Mouse (Mus musculus) kidney, postnatal 36 days (tissue): Measurements from ENCODE around the gene Leng9.

Experiments
- DNase-seq, 2 experiments: peaks; one replicate each; pipeline ENCODE4 v3.0.0; 2021 to 2022; ENCODE audit warnings: mixed read lengths in 2 of 2

Gene Leng9

GRCm38 (mm10) chr7:4144046-4144445 lies 6.1 kb downstream of the Leng9 start:
- no peak for DNase-seq

DNA sequence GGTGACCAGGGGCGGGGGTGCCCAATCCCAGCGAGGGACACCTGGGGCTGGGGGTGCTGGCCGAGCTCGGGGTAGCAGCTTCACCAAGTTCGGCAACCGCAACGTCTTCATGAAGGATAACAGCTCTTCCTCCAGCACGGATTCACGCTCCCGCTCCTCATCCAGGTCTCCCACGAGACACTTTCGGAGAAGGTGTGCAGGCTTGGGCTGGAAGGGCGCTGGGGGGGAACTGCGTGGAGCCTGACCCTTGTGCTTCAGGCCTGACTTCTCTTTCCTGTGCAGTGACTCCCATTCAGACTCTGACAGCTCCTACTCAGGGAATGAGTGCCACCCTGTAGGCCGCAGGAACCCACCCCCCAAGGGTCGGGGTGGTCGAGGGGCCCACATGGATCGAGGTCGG lies 6.7 kb downstream of the Leng9 start:
- DNase-seq: no peak

- no peak for DNase-seq
Measured at GRCm38 (mm10) chr7:4142796-4143445, 7.3 kb downstream of the Leng9 start.

GRCm38 (mm10) chr7:4141648-4142325 lies 8.4 kb downstream of the Leng9 start:
- no peak for DNase-seq

GRCm38 (mm10) chr7:4139391-4139790 lies 10.8 kb downstream of the Leng9 start:
- DNase-seq: no peak

GRCm38 (mm10) chr7:4138671-4139070 lies 11.5 kb downstream of the Leng9 start:
- no peak for DNase-seq

DNA sequence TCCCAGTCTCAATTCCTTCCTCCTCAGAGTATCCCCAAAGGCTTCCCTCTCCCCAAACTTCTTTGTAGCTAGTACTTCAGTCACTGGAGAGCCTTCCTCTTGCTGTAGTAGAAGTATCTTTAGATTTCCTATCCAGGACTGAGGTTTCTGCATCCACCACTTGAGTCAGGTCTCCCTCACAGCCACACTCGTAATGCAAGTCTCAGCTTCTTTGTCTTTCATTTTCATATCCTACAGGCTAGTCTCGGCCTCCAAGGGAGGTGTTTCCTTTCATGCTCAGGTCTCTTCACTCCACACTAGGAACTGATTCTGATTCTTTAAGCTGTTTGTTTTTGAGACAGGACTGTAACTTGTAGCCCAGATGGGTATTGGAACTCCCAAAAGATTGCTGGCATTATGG lies 12.0 kb downstream of the Leng9 start:
- no peak for DNase-seq

- DNase-seq: no peak
Measured at GRCm38 (mm10) chr7:4137746-4138145, 12.4 kb downstream of the Leng9 start.

DNA sequence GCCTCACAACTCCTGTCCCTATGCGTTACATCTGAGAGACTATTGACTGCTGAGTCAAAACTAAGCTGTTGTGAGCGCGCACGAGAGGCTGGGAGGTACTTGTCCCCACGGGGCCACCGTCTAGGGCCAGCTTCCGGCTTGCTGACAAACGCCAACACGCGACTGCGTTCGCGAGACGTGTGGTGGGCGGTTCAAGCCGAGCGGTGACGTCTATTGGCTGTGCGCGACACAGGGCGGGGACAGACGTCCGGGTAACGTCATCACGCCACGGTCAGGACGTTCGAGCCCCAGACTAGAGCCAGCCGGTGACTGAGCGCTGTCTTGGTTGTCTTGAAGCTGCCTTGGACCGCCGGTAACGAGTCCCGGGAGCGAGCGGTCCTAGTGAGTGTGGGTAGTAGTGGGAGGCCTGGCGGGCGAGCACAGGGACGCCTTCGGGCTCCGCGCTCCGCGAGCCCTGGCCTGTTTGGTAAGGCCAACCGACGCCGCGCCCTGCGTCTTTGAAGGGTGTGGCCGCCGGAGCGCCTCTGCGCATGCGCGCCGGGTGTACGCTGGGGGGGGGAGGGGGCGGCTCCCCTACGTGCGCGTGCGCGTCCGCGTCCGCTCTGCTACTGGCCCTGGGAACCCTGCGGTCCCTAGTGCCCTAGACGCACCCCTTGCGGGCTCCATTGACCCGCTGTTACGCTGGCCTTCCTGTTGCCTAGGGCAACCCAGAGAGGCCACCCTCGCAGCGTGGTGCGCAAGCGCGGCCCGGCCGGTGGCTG lies 13.2 kb downstream of the Leng9 start, which contains the start of gene Leng8:
Leng8 (plus strand) TSS at position 269 of the 761 bp plus-strand sequence.
- DNase-seq: peak; percentile 99

GRCm38 (mm10) chr7:4136404-4136770 lies 13.8 kb downstream of the Leng9 start:
- no peak for DNase-seq

DNA sequence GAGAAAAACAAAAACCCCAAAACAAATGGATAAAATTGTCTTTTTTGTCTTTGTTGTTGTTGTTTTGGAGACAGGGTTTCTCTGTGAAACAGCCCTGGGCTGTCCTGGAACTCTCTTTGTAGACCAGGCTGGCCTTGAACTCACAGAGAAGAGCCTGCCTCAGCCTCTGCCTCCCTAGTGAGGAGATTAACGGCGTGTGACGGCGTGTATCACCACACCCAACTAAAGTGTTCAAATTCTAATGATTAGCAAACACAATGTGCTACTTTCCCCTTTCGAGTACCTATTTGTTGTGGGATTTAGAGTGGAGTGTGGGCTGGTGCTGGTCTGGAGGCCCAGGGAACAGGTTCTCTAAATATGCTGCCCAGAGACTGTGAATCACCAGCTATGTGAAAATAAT lies 15.3 kb downstream of the Leng9 start:
- DNase-seq: no peak

DNA sequence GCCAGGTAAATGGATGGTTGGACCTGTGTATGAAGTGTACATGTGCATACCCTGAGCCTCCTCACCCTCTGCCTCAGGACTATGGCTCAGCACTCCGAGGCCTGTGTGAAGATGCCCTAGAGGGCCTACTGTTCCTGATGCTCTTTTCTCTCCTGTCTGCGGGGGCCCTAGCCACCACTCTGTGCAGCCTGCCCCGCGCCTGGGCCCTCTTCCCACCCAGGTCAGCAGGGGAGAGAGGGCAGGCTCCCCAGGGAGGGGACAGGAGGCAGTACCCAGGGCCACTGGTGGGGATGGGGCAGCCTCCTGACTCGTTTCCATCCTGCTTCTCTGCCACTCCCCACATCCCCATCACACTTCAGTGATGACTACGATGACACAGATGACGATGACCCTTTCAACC lies 17.2 kb downstream of the Leng9 start:
- no peak for DNase-seq

- DNase-seq: no peak
Measured at GRCm38 (mm10) chr7:4132581-4132980, 17.6 kb downstream of the Leng9 start.

DNA sequence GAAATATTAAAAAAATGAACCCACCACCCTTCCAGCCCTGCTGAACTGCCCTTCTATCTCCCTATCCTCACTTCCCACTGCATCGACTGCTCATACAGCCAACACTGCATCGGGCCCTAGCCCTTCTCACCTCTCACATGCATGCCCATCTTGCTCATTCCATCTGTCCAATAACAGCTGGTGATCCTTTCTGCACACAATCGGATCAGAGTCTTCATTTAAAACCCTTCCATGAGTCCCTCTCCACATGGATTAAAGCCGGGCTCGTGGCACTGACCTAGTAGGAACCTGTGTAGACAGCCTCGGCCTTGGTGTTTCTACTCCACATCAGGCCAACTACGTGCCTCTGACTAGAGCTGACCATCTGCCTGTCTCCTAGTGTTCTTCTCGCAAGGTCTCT lies 18.2 kb downstream of the Leng9 start:
- DNase-seq: no peak

DNA sequence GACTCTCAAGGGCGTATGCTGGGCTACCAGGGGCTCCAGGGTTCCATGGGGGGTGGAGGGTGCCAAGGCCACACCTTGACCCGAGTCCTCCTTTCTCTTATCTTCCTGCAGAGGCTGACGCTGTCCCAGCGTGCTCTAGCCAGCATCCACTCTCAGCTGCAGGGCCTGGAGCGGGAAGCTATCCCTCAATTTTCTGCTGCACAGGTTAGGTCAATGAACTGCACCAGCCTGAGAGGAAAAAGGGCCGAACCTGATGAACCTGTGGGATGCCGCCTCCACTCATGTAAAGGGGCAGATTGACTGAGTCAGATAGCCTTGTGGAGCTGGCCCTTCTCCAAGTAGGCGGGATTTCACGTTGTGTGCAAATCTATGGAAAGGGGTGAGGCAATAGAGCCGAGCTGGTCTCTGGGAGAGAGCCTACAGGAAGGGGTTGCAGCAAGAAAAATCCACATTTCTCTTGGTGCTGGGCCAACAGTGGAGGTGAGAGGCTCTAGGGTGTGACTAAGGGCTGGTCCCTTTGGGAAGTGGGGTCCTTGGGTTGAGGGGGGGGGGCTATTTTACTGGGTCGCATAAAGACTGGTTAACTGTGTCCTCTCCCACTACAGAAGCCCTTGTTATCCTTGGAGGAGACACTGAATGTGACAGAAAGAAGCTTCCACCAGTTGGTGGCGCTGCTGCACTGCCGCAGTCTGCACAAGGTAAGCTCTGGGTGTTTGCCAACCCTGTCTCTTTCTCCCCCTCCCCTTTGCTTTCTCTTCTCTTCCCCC lies 19.3 kb downstream of the Leng9 start:
- peak; percentile 82 to 94 for DNase-seq

DNA sequence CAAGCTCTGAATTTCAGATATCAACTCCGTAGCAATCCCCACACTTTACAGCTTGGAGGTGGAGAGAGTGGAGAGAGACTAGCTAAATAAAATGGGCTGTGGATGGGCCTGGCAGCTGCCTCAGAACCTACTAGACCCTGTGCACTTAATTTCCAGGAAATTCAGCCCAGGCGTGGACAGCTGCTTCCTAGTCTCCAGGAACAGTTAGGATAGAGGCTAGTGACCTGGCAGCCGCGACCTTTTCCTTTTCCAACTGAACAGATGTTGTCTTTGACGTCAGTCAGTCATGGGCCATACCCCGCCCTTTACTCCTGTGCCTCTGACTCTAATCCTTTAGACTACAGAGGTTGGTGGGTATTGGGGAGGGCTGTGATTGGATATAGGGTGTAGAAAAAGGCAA lies 21.3 kb downstream of the Leng9 start:
- no peak for DNase-seq

- no peak for DNase-seq
Measured at GRCm38 (mm10) chr7:4127894-4128293, 22.3 kb downstream of the Leng9 start.

- no peak for DNase-seq
Measured at GRCm38 (mm10) chr7:4126992-4127785, 23.0 kb downstream of the Leng9 start.

GRCm38 (mm10) chr7:4125306-4125705 lies 24.9 kb downstream of the Leng9 start:
- no peak for DNase-seq

DNA sequence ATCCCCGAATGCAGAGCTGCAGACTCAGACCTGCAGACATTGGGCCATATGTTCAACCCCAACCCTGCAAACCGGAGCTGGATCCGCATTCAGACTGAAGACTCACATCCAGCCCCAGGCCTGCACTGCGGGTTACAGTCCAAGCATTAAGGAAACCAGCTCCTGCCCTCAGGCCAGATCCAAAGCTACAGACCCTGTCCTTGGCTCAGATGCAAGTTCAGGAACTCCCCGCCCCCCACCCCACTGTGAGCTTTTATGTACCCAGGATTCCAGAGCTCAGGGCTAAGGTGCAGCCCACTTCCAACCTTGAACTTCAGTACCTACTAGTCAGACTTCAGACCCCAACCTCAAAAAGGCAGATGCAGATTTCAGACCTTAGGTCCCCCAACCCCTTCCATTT lies 25.3 kb downstream of the Leng9 start:
- DNase-seq: no peak

DNA sequence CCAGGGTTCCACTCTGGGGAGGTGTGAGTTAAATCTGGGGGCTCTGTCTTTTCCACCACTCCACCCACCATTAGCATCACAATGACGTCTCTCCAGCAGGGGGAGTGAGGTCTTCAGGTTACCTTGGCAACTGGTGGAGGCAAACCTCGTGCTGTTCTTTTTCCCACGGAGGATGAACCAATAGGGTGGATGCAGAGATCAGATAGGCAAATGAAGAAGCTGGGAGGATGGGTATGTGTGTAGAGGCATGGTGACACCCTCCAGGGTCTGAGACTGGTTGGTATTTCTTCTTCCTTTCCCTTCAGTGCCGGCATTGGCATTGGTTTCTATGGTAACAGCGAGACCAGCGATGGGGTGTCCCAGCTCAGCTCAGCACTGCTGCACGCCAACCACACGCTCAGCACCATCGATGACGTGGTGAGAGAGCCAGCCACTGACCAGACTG lies 25.8 kb downstream of the Leng9 start:
- no peak for DNase-seq

- DNase-seq: no peak
Measured at GRCm38 (mm10) chr7:4123732-4124131, 26.4 kb downstream of the Leng9 start.
